Mouse (Mus musculus) forebrain, embryonic 14.5 days (tissue): ENCODE results near the gene Nme2. TPM values are rescaled to one million over a fixed set of nuclear protein-coding genes. Genes with fewer than 3 reads are reported as not detected.

ENCODE experiments used
- ATAC-seq: fragments of 200-750 bp; cut with Nextera tagmentation; 2 replicates; pipeline ENCODE4 v1.8.0; 2017; ENCODE audit warnings: mild to moderate bottlenecking, moderate library complexity
- DNase-seq: peaks from one replicate; pipeline ENCODE4 v3.0.0-alpha.2; 2015; ENCODE audit warnings: low spot score
- H3K27ac ChIP-seq: fragments of 300-500 bp; sonication (generic); 2 replicates; pipeline ENCODE4 v1.5.1; 2014; ENCODE audit warnings: low read depth, mild to moderate bottlenecking, control low read depth, low read length, moderate library complexity
- H3K27me3 ChIP-seq: fragments of 300-500 bp; sonication (generic); replicated peaks from 2 replicates; pipeline ENCODE4 v1.6.1; 2014; ENCODE audit warnings: low read length, control low read depth, mixed read lengths; ENCODE audit not compliant: control insufficient read depth, insufficient read depth
- H3K36me3 ChIP-seq: fragments of 300-500 bp; sonication (generic); 2 replicates; pipeline ENCODE4 v1.6.1; 2014; ENCODE audit warnings: low read length, control low read depth; ENCODE audit not compliant: control insufficient read depth, insufficient read depth
- H3K4me1 ChIP-seq: fragments of 300-500 bp; sonication (generic); 2 replicates; pipeline ENCODE4 v1.6.1; 2014; ENCODE audit warnings: antibody characterized with exemption, low read length, control low read depth; ENCODE audit not compliant: control insufficient read depth, insufficient read depth
- H3K4me2 ChIP-seq: fragments of 300-500 bp; sonication (generic); 2 replicates; pipeline ENCODE4 v1.6.1; 2014; ENCODE audit warnings: mild to moderate bottlenecking, control low read depth, low read length
- H3K4me3 ChIP-seq: fragments of 300-500 bp; sonication (generic); 2 replicates; pipeline ENCODE4 v1.5.1; 2014; ENCODE audit warnings: low read depth, low read length, control low read depth
- H3K9ac ChIP-seq: fragments of 300-500 bp; sonication (generic); 2 replicates; pipeline ENCODE4 v1.6.1; 2014; ENCODE audit warnings: mild to moderate bottlenecking, low read length, control low read depth, moderate library complexity
- H3K9me3 ChIP-seq: fragments of 300-500 bp; sonication (generic); replicated peaks from 2 replicates; pipeline ENCODE4 v1.6.1; 2016; ENCODE audit warnings: low read length, control low read depth, mixed read lengths; ENCODE audit not compliant: control insufficient read depth
- WGBS: fragments of 180-500 bp; shearing (Covaris S2); extraction: QIAGEN DNeasy Blood & Tissue Kit; methylation state at CpG from one replicate; pipeline ENCODE4 v1.1.7; 2014; 5-methylcytosine and 5-hydroxymethylcytosine counted together
- polyA plus RNA-seq: library from polyadenylated mRNA; unstranded; fragments of >200 nt; fragmentation: Nextera tagmentation; extraction: Ambion mirVana; gene quantifications from 2 replicates; pipeline ENCODE4 v1.2.1, GENCODE M21; 2014

Nme2 gene
- polyA plus RNA-seq, 1 experiment from 2014 or later: 124 TPM

DNA sequence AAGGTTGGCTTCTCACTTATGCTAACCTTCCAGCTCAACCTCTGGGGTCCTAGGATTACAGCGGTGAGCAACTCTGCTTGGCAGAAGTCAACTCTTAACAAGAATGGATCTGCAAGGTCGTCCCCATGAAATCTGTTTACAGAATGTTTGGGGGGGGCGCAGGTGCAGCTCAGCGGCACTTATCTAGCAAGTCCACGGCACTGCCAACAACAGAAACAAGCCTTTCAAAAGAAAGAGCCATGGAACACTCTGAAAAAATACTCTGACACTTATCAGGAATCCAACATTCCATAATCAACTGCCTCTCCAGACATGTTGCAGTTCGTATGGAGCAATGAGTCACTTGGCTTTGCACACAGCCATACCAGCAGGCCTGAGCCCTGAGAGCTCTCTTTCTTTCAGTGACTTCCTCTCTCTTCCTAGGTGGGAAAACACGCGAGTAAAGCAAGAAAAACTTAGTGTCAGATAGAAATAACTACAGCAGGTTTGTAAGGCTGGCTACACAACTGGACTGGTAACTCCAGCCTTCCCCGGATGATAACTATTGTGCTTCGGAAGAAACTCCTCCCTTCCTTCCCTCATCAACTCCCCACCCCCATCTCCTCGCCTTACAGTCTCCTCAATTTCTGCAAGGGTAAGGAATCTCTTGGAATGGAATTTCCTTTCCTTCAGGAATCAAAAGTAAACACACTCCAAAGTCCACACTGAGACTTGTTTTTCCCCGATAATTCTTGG is 32.4 kb upstream of the Nme2 start:
- Histone ChIP-seq H3K4me3 (no peak overlapping the region), H3K4me1 (no peaks in the 10 kb centered on the region), H3K36me3 (no peaks in the 10 kb centered on the region), H3K27me3 (no peaks in the 10 kb centered on the region), H3K9ac (no peak overlapping the region), H3K27ac (no peak overlapping the region), H3K4me2 (no peak overlapping the region), H3K9me3 (no peaks in the 10 kb centered on the region)
- 68% methylated on average over 12 of the region's 12 CpGs for WGBS
- no peak for DNase-seq
- ATAC-seq: no peak

DNA sequence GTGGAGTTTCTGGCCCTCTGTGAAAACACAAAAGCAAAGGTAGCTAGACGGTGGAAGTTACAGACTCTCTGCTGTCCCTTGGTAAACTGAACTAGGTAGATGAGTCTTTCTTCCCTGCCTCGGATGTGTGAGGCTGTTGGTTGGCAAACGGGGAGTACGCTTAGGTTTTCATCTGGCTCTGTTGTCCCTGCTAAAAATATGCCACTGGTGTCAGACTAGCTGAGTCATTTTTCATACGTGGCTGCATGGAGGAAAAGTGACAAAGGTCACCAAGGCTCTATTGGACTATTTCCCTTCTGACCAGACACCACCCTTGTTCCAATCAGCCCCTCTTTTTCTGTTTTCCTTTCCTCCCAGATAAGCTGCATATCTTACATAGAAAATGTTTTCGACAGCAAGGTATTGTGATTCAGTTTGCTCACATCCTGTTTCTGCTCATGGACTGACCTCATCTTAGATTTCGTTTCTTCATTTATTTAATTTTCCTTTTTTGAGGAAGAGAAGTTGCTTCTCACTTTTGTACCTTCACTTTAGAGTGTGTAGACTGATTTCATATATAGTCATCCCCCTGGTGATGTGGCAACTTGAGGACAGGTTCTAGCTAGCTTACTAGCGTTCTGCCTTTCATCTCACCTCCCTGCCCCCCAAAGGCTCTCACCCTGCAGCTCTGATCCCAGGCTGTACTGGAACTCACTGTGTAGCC is 31.7 kb upstream of the Nme2 start:
- H3K4me3 ChIP-seq: no peak overlapping the region
- H3K9ac ChIP-seq: no peak overlapping the region
- H3K9me3 ChIP-seq: no peaks in the 10 kb centered on the region
- H3K27ac ChIP-seq: no peak overlapping the region
- ATAC-seq (no peak), DNase-seq (no peak)
- 79% methylated on average over 8 of the region's 8 CpGs for WGBS
- H3K4me2 ChIP-seq: no peak overlapping the region
- H3K27me3 ChIP-seq: no peaks in the 10 kb centered on the region
- no peaks in the 10 kb centered on the region for H3K4me1 ChIP-seq
- H3K36me3 ChIP-seq: no peaks in the 10 kb centered on the region

DNA sequence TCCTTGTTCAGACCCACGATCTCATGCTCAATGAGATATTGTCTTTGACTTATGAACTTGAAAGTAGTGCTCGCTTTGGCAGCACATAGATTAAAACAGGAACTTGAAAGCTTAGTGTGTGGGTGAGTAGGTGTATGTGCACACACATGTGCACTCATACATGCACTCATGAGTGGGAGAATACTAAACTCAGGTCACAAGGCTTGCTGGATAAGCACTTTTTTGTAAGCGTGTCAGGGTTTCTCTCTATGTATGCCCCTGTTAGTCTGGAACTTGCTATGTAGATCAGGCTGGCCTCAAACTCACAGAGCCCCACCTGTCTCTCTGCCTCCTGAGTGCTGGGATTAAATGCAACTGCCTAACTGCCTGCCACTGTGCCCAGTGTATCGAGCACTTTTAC is 31.0 kb upstream of the Nme2 start:
- Histone ChIP-seq H3K9ac (no peak overlapping the region), H3K9me3 (no peaks in the 10 kb centered on the region), H3K4me3 (no peak overlapping the region), H3K27ac (no peak overlapping the region), H3K4me1 (no peaks in the 10 kb centered on the region), H3K4me2 (no peak overlapping the region), H3K27me3 (no peaks in the 10 kb centered on the region), H3K36me3 (no peaks in the 10 kb centered on the region)
- ATAC-seq (no peak), DNase-seq (no peak)
- 85% methylated on average over 4 of the region's 4 CpGs for WGBS

DNA sequence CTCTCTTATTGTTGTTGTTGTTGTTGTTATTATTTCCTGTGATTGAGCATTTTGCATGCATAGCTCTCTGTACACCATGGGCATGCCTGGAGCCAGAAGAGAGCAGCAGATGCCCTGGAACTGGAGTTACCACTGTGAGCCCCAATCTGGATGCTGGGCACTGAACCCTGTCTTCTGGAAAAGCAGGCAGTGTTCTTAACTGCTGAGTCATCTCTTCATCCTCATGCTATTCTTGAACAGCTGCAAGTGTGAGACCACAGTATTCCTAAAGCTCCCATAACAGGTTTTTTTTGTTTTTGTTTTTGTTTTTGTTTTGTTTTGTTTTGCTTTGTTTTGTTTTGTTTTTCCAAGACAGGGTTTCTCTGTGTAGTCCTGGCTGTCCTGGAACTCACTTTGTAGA is 30.2 kb upstream of the Nme2 start:
- Histone ChIP-seq H3K9ac (no peak overlapping the region), H3K27ac (no peak overlapping the region), H3K4me1 (no peaks in the 10 kb centered on the region), H3K4me3 (no peak overlapping the region), H3K4me2 (no peak overlapping the region), H3K27me3 (no peaks in the 10 kb centered on the region), H3K36me3 (no peaks in the 10 kb centered on the region), H3K9me3 (no peaks in the 10 kb centered on the region)
- no peak for DNase-seq
- no peak for ATAC-seq

DNA sequence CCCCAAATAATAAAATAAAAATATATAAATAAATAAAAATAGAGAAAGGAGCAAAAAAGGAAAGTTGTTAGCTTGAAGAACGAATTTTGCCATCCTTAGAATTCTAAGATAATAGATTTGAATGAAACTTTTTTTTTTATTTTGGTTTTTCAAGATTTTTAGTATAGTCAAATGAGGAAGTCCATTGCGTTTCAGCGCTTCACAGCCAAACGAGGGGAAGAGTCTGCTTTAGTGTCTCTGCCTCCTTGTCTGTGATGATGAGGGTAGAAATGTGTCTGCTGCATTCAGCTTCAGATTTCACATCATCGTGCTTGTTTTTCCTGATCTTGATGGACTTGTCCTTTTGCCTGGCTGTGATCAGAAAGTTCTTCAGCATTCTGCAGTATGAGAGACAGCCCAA is 29.2 kb upstream of the Nme2 start:
- Histone ChIP-seq H3K36me3 (no peaks in the 10 kb centered on the region), H3K4me3 (no peak overlapping the region), H3K9ac (no peak overlapping the region), H3K27ac (no peak overlapping the region), H3K4me2 (no peak overlapping the region), H3K4me1 (no peaks in the 10 kb centered on the region), H3K27me3 (no peaks in the 10 kb centered on the region), H3K9me3 (no peaks in the 10 kb centered on the region)
- ATAC-seq (no peak), DNase-seq (no peak)
- WGBS: 88% methylated on average over 5 of the region's 5 CpGs

DNA sequence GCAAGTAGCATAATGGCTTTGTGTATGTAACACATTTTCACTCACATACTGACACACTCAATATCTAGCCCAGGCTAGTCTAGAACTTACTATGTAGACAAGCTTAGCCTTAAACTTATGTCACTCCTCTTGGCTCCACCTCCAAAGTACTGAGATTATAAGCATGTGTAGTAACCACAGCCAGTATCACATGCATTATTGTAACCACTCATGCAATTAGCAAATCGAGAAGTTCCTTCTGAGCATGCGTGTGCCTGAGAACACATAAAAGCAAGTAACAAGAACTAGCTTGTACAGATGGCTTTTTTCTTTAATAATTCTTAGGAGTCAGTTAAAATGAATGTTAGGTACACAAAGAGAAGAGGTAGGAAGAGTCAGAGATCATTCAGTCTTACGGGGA is 28.6 kb upstream of the Nme2 start:
- Histone ChIP-seq H3K27me3 (no peaks in the 10 kb centered on the region), H3K36me3 (no peaks in the 10 kb centered on the region), H3K9me3 (no peaks in the 10 kb centered on the region), H3K4me2 (no peak overlapping the region), H3K4me1 (no peaks in the 10 kb centered on the region), H3K9ac (no peak overlapping the region), H3K4me3 (no peak overlapping the region), H3K27ac (no peak overlapping the region)
- DNase-seq (no peak), ATAC-seq (no peak)
- WGBS: 87% methylated on average over 3 of the region's 3 CpGs

DNA sequence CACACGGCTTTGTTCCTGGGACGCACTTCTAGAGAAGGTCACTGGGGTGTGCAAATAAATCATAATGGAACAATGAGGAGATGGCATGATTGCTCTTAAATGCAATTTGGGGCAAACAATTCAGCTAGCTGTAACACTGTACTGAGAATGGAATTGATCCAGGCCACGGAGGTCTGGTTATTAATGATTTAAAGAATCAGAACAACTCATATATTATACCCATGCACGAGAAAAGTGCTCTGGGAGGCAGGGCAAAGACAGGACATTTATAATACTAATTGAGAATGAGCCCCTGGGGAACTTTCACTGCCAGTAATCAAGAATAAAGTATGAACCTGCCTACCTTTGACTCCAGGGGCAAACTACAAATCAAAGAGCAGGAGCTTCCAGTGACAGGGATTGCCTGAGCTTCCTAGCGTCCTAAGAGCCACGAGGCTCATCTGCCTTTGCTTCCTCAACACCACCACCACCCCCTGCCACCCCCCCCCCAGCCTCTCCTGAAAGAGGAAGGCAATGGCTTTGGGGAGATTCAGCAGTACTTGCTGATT is 23.5 kb upstream of the Nme2 start:
- Histone ChIP-seq H3K36me3 (no peaks in the 10 kb centered on the region), H3K27me3 (no peaks in the 10 kb centered on the region), H3K9me3 (no peaks in the 10 kb centered on the region), H3K4me3 (no peak overlapping the region), H3K27ac (no peak overlapping the region), H3K4me1 (no peaks in the 10 kb centered on the region), H3K4me2 (no peak overlapping the region), H3K9ac (no peak overlapping the region)
- 66% methylated on average over 6 of the region's 6 CpGs for WGBS
- DNase-seq: no peak
- no peak for ATAC-seq

DNA sequence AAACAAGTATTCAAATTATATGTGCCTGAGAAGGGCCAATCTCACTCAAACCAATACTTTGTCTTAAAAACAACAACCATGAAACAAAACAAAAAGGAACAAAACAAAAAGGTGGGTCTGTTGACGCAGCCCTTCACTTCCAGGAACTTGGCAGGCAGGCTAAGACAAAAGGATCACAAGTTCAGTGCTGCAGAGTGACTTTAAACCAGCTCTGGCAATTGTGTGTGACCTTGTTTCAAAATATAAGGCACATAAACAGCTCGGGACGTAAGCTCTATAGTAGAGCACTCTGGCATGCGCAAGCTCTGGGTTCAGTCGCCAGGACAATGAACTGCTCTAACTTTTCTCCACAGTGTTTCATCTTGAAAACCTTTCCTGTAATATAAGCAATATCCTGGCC is 16.9 kb upstream of the Nme2 start:
- H3K27ac ChIP-seq: no peak overlapping the region

DNA sequence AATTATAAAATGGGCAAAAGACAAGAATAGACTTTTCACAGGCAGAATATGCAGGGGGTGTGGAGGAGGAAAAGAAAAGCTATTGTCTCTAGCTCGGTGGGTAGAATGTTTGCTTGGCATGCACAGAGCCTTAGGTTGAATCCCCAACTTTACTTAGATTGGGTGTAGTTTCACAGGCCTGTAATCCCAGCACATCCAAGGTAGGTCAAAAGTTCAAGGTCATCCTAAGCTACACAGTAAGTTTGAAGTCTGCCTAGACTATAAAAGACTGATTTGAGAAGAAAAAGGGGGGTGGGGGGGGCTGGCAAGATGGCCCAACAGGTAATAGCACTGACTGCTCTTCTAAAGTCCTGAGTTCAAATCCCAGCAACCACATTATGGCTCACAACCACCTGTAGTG is 13.7 kb upstream of the Nme2 start:
- H3K27me3 ChIP-seq: no peaks in the 10 kb centered on the region
- no peak overlapping the region for H3K4me3 ChIP-seq
- no peak overlapping the region for H3K9ac ChIP-seq
- H3K9me3 ChIP-seq: no peaks in the 10 kb centered on the region
- H3K27ac ChIP-seq: no peak overlapping the region
- peaks cover 12% of the 10 kb centered on the region for H3K36me3 ChIP-seq
- DNase-seq (no peak), ATAC-seq (no peak)
- 68% methylated on average over 1 of the region's 1 CpGs for WGBS
- 0 out of 2 replicates have a peak, but pooled peaks cover 7% of the 10 kb centered on the region for H3K4me1 ChIP-seq
- no peak overlapping the region for H3K4me2 ChIP-seq

More for the DNA sequence above, 16.9 kb upstream of the Nme2 start:
- no peaks in the 10 kb centered on the region for H3K36me3 ChIP-seq
- no peak for DNase-seq
- no peaks in the 10 kb centered on the region for H3K9me3 ChIP-seq
- H3K4me1 ChIP-seq: 0 out of 2 replicates have a peak, but pooled peaks cover 4% of the 10 kb centered on the region
- WGBS: 89% methylated on average over 5 of the region's 5 CpGs
- no peak overlapping the region for H3K4me3 ChIP-seq
- no peak for ATAC-seq
- no peak overlapping the region for H3K4me2 ChIP-seq
- H3K9ac ChIP-seq: no peak overlapping the region
- H3K27me3 ChIP-seq: no peaks in the 10 kb centered on the region
